Mouse (Mus musculus): ENCODE data around the gene Fdx1.

Gene Fdx1

GRCm38 (mm10) chr9:51962975-51963701 lies at the start of gene Fdx1:
Fdx1 (minus strand) TSS chr9:51963556.
- in situ Hi-C loops (cut with MboI, MseI) = loop anchor here (10.0 to 25.0 kb wide), 2 partner anchors 324 to 1822 kb away; no protein-coding TSS in a partner anchor

GRCm38 (mm10) chr9:52012781-52013436 lies 49.6 kb upstream of the Fdx1 start:
- in situ Hi-C loops (cut with MboI, MseI) = no loop called here

GRCm38 (mm10) chr9:52012311-52012710 lies 49.0 kb upstream of the Fdx1 start:
- in situ Hi-C loops (cut with MboI, MseI) = no loop called here

- in situ Hi-C loops (cut with MboI, MseI) = no loop called here
These were observed 45.2 kb upstream of the Fdx1 start for GRCm38 (mm10) chr9:52008511-52008910.

GRCm38 (mm10) chr9:52007341-52007740 lies 44.0 kb upstream of the Fdx1 start:
- in situ Hi-C loops (cut with MboI, MseI) = no loop called here

GRCm38 (mm10) chr9:52003501-52003900 lies 40.1 kb upstream of the Fdx1 start:
- in situ Hi-C loops (cut with MboI, MseI) = no loop called here

- in situ Hi-C loops (cut with MboI, MseI) = loop anchor here in 1 of 2 experiments (25.0 kb wide), 1 partner anchor 292 kb away; no protein-coding TSS in a partner anchor
These were observed 32.2 kb upstream of the Fdx1 start for GRCm38 (mm10) chr9:51995331-51996099.

- in situ Hi-C loops (cut with MboI, MseI) = loop anchor here in 1 of 2 experiments (5.0 to 25.0 kb wide), 2 partner anchors 103 to 293 kb away; no protein-coding TSS in a partner anchor
These were observed 31.4 kb upstream of the Fdx1 start for GRCm38 (mm10) chr9:51994636-51995260.

- in situ Hi-C loops (cut with MboI, MseI) = loop anchor here in 1 of 2 experiments (5.0 to 25.0 kb wide), 2 partner anchors 104 to 294 kb away; no protein-coding TSS in a partner anchor
These were observed 30.3 kb upstream of the Fdx1 start for GRCm38 (mm10) chr9:51993486-51994275.

- in situ Hi-C loops (cut with MboI, MseI) = loop anchor here in 1 of 2 experiments (5.0 to 25.0 kb wide), 2 partner anchors 106 to 296 kb away; no protein-coding TSS in a partner anchor
These were observed 28.0 kb upstream of the Fdx1 start for GRCm38 (mm10) chr9:51991241-51991876.

GRCm38 (mm10) chr9:51990828-51991227 lies 27.5 kb upstream of the Fdx1 start:
- in situ Hi-C loops (cut with MboI, MseI) = loop anchor here in 1 of 2 experiments (5.0 to 25.0 kb wide), 2 partner anchors 106 to 296 kb away; no protein-coding TSS in a partner anchor

- in situ Hi-C loops (cut with MboI, MseI) = loop anchor here (5.0 to 25.0 kb wide), 2 partner anchors 112 to 302 kb away; no protein-coding TSS in a partner anchor
These were observed 22.2 kb upstream of the Fdx1 start for GRCm38 (mm10) chr9:51985493-51986099.

GRCm38 (mm10) chr9:51981131-51981530 lies 17.8 kb upstream of the Fdx1 start:
- in situ Hi-C loops (cut with MboI, MseI) = loop anchor here (5.0 to 25.0 kb wide), 2 partner anchors 66 to 306 kb away; partner anchors contain the start of gene Rdx (in 1 of the 2)

GRCm38 (mm10) chr9:51979301-51979700 lies 15.9 kb upstream of the Fdx1 start:
- in situ Hi-C loops (cut with MboI, MseI) = loop anchor here in 1 of 2 experiments (5.0 to 25.0 kb wide), 2 partner anchors 83 to 308 kb away; no protein-coding TSS in a partner anchor

- in situ Hi-C loops (cut with MboI, MseI) = loop anchor here in 1 of 2 experiments (5.0 to 25.0 kb wide), 2 partner anchors 84 to 309 kb away; no protein-coding TSS in a partner anchor
These were observed 15.3 kb upstream of the Fdx1 start for GRCm38 (mm10) chr9:51978545-51979259.

- in situ Hi-C loops (cut with MboI, MseI) = loop anchor here in 1 of 2 experiments (5.0 to 25.0 kb wide), 2 partner anchors 85 to 310 kb away; no protein-coding TSS in a partner anchor
These were observed 14.2 kb upstream of the Fdx1 start for GRCm38 (mm10) chr9:51977439-51978000.

- in situ Hi-C loops (cut with MboI, MseI) = loop anchor here (5.0 to 25.0 kb wide), 2 partner anchors 87 to 312 kb away; no protein-coding TSS in a partner anchor
These were observed 11.5 kb upstream of the Fdx1 start for GRCm38 (mm10) chr9:51974871-51975270.

- in situ Hi-C loops (cut with MboI, MseI) = loop anchor here in 1 of 2 experiments (25.0 kb wide), 1 partner anchor 313 kb away; no protein-coding TSS in a partner anchor
These were observed 10.5 kb upstream of the Fdx1 start for GRCm38 (mm10) chr9:51973846-51974245.
